Mouse (Mus musculus) liver, adult 2 months (tissue): ENCODE data around the gene Ifi35.

ENCODE experiments used
- CTCF ChIP-seq: fragments of 200-500 bp; IDR thresholded peaks from 2 replicates; pipeline ENCODE4 v1.5.1; 2011; ENCODE audit warnings: low read depth, low read length, control low read depth
- POLR2A ChIP-seq: fragments of 200-500 bp; IDR thresholded peaks from 2 replicates; pipeline ENCODE4 v1.6.1; 2011; ENCODE audit warnings: low read length, control low read depth; ENCODE audit not compliant: insufficient read depth; ENCODE audit errors: extremely low read depth

DNA sequence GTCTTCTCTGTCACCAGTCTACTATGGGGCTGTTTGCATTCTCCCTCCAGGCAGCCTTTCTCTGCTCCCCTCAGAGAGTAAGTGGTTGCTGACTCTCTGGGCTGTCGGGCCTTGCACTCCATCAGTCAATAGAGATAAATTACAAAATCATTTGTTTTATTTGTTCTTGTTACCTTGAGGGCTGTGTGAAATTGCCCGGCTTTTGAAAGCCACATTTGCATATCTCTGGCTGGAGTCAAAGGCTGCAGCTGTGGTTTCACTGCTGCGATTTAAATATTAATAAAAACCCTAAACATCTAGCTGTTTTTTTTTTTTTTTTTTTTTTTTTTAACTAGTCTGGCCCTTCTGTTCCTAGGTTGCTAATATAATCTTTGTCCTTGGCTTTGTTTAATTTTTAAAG is 35.6 kb downstream of the Ifi35 start:
- TF ChIP-seq CTCF = no peak
- no peak for TF ChIP-seq POLR2A
